8 mouse cellular contexts compared by ENCODE assay signal in genomic region chr6:54507002-54507401, GRCm38 (mm10). TPM values are rescaled to one million over a fixed set of nuclear protein-coding genes. Genes with fewer than 3 reads are reported as not detected.
DNase-seq lines count a peak whose midpoint lies in the region; ATAC-seq and TF ChIP-seq lines count a peak whose summit lies in the region.

No protein-coding gene starts in this region.

- peaks cover 13% of the 10 kb centered on the region for H3K4me1 ChIP-seq in kidney, embryonic 16.5 days (ENCODE audit: insufficient read depth, low read length)
- peaks cover 28% of the 10 kb centered on the region for H3K4me1 ChIP-seq in hindbrain, embryonic 13.5 days (replicated peaks)
- H3K4me1 ChIP-seq in limb, embryonic 10.5 days: peaks cover 23% of the 10 kb centered on the region

- ATAC-seq in kidney, embryonic 16.5 days (ENCODE audit: low FRiP score, low TSS enrichment): no peak
- no peak for ATAC-seq in Patski
- ATAC-seq in hindbrain, embryonic 13.5 days (ENCODE audit: low FRiP score): no peak
- ATAC-seq in activated CD4-positive, CD25-positive, alpha-beta regulatory T cell, adult 4 months: no peak

- peak; percentile 39 for DNase-seq in kidney, adult 18-20 months
- DNase-seq in Patski (ENCODE audit: low read depth, low spot score): no peak
- peak; percentile 44 for DNase-seq in embryo, embryonic 9.5 days (ENCODE audit: extremely low spot score)
- peak; percentile 38 for DNase-seq in limb, embryonic 10.5 days (ENCODE audit: low spot score)
- DNase-seq in retina, embryonic 14.5 days (ENCODE audit: low spot score): peak; percentile 82

- POLR2A ChIA-PET in Patski (lab: Charles Lee): no interaction called here

- 35% methylated on average over 8 of the region's 8 CpGs for WGBS in kidney, embryonic 16.5 days
- WGBS in hindbrain, embryonic 13.5 days: 45% methylated on average over 8 of the region's 8 CpGs
- 46% methylated on average over 8 of the region's 8 CpGs for WGBS in limb, embryonic 10.5 days

- no peak overlapping the region for H3K27ac ChIP-seq in kidney, embryonic 16.5 days (ENCODE audit: low read length)
- peak overlapping the region; percentile 91 for H3K27ac ChIP-seq in hindbrain, embryonic 13.5 days
- no peak overlapping the region for H3K27ac ChIP-seq in limb, embryonic 10.5 days

- H3K27me3 ChIP-seq in kidney, embryonic 16.5 days (ENCODE audit: insufficient read depth, low read length): no peaks in the 10 kb centered on the region
- peaks cover 2% of the 10 kb centered on the region for H3K27me3 ChIP-seq in Patski
- no peaks in the 10 kb centered on the region for H3K27me3 ChIP-seq in hindbrain, embryonic 13.5 days
- no peaks in the 10 kb centered on the region for H3K27me3 ChIP-seq in limb, embryonic 10.5 days (ENCODE audit: low read depth, poor library complexity, severe bottlenecking)

- CTCF ChIA-PET in Patski (lab: Charles Lee): interaction anchor here (0.8 to 5.6 kb wide), 10 partner anchors 9 to 118 kb away, joined by 3 to 44 read pairs (median 4); no protein-coding TSS in a partner anchor

- in situ Hi-C loops in Patski (cut with MboI; ENCODE audit: low pct_unique_long_range_greater_than_20kb): loop anchor here (5.0 kb wide), 1 partner anchor 120 kb away; no protein-coding TSS in a partner anchor

- no peak overlapping the region for H3K4me3 ChIP-seq in kidney, embryonic 16.5 days (ENCODE audit: low read length)
- no peak overlapping the region for H3K4me3 ChIP-seq in hindbrain, embryonic 13.5 days
- H3K4me3 ChIP-seq in limb, embryonic 10.5 days: no peak overlapping the region

- H3K36me3 ChIP-seq in kidney, embryonic 16.5 days (ENCODE audit: insufficient read depth, low read length): no peaks in the 10 kb centered on the region
- H3K36me3 ChIP-seq in hindbrain, embryonic 13.5 days: peaks cover 21% of the 10 kb centered on the region
- H3K36me3 ChIP-seq in limb, embryonic 10.5 days: no peaks in the 10 kb centered on the region

- H3K4me2 ChIP-seq in kidney, embryonic 16.5 days (replicated peaks; ENCODE audit: low read depth, low read length): no peak overlapping the region
- H3K4me2 ChIP-seq in hindbrain, embryonic 13.5 days: no peak overlapping the region

- no peak overlapping the region for H3K9ac ChIP-seq in kidney, embryonic 16.5 days (replicated peaks; ENCODE audit: low read length)
- no peak overlapping the region for H3K9ac ChIP-seq in hindbrain, embryonic 13.5 days

- peak; percentile 86 for TF ChIP-seq CTCF in Patski (IDR thresholded peaks at IDR 0.05)

- H3K9me3 ChIP-seq in kidney, embryonic 16.5 days (ENCODE audit: low read length): no peaks in the 10 kb centered on the region
- H3K9me3 ChIP-seq in hindbrain, embryonic 13.5 days: no peaks in the 10 kb centered on the region
- no peaks in the 10 kb centered on the region for H3K9me3 ChIP-seq in limb, embryonic 10.5 days (replicated peaks)

RNA-seq across cellular contexts. Expression of gene Scrn1, which starts 59.3 kb away (rescaled TPM):
- polyA plus RNA-seq in kidney, embryonic 16.5 days (2015; fragmentation: Nextera tagmentation; extraction: Ambion mirVana): 7.7 and 8.8 TPM in 2 replicates
- polyA plus RNA-seq in Patski (2021): 5.2 TPM
- 87.1 and 91.6 TPM in 2 replicates for polyA plus RNA-seq in hindbrain, embryonic 13.5 days (2015; fragmentation: Nextera tagmentation; extraction: Ambion mirVana)
- 2.6 and 7.8 TPM in 2 replicates for polyA plus RNA-seq in limb, embryonic 10.5 days (2016; fragmentation: Nextera tagmentation; extraction: Ambion mirVana)
- polyA plus RNA-seq in activated CD4-positive, CD25-positive, alpha-beta regulatory T cell, adult 4 months (2017; shearing (Covaris generic)): not detected
